Mouse (Mus musculus): ENCODE data around the gene Prkci. TPM values are rescaled to one million over a fixed set of nuclear protein-coding genes. Genes with fewer than 3 reads are reported as not detected.
A peak's percentile ranks its signal among the peaks of the same experiment; 100 is the strongest.

The Prkci gene
- polyA plus RNA-seq, 1 experiment from 2014 or later: 38.8 TPM

GRCm38 (mm10) chr3:31060745-31061102, 65.2 kb downstream of the Prkci start:
- H3K9ac ChIP-seq (ENCODE audit: low read depth, low read length): no peak overlapping the region
- no peak for ATAC-seq (ENCODE audit: low read depth)
- DNase-seq (ENCODE audit: low spot score): no peak
- no peaks in the 10 kb centered on the region for H3K9me3 ChIP-seq (ENCODE audit: control insufficient read depth, low read length)
- no peaks in the 10 kb centered on the region for H3K4me1 ChIP-seq (ENCODE audit: control insufficient read depth, insufficient read depth, low read length)
- no peak overlapping the region for H3K4me2 ChIP-seq (ENCODE audit: low read depth, low read length)
- H3K36me3 ChIP-seq (ENCODE audit: control insufficient read depth, insufficient read depth, low read length): no peaks in the 10 kb centered on the region
- H3K27me3 ChIP-seq (replicated peaks; ENCODE audit: control insufficient read depth, insufficient read depth, low read length): no peaks in the 10 kb centered on the region
- H3K4me3 ChIP-seq (ENCODE audit: low read depth, low read length): no peak overlapping the region
- H3K27ac ChIP-seq (replicated peaks; ENCODE audit: low read depth, low read length): no peak overlapping the region
- 77% methylated on average over 8 of the region's 8 CpGs for WGBS

- 43% methylated on average over 20 of the region's 20 CpGs for WGBS
- Histone ChIP-seq H3K4me2 (ENCODE audit: low read depth, low read length) (no peak overlapping the region), H3K36me3 (ENCODE audit: control insufficient read depth, insufficient read depth, low read length) (no peaks in the 10 kb centered on the region), H3K9me3 (ENCODE audit: control insufficient read depth, low read length) (no peaks in the 10 kb centered on the region), H3K4me3 (ENCODE audit: low read depth, low read length) (no peak overlapping the region), H3K9ac (ENCODE audit: low read depth, low read length) (no peak overlapping the region), H3K27ac (replicated peaks; ENCODE audit: low read depth, low read length) (no peak overlapping the region), H3K27me3 (replicated peaks; ENCODE audit: control insufficient read depth, insufficient read depth, low read length) (no peaks in the 10 kb centered on the region), H3K4me1 (ENCODE audit: control insufficient read depth, insufficient read depth, low read length) (no peaks in the 10 kb centered on the region)
- DNase-seq (ENCODE audit: low spot score): peak; percentile 69
- ATAC-seq (ENCODE audit: low read depth): no peak
Measured at GRCm38 (mm10) chr3:31061103-31061785, 65.7 kb downstream of the Prkci start.

- no peak overlapping the region for H3K4me3 ChIP-seq (ENCODE audit: low read depth, low read length)
- no peaks in the 10 kb centered on the region for H3K27me3 ChIP-seq (replicated peaks; ENCODE audit: control insufficient read depth, insufficient read depth, low read length)
- H3K4me2 ChIP-seq (ENCODE audit: low read depth, low read length): no peak overlapping the region
- WGBS: 79% methylated on average over 4 of the region's 4 CpGs
- H3K9ac ChIP-seq (ENCODE audit: low read depth, low read length): no peak overlapping the region
- DNase-seq (ENCODE audit: low spot score): no peak
- H3K27ac ChIP-seq (replicated peaks; ENCODE audit: low read depth, low read length): no peak overlapping the region
- H3K9me3 ChIP-seq (ENCODE audit: control insufficient read depth, low read length): no peaks in the 10 kb centered on the region
- no peaks in the 10 kb centered on the region for H3K36me3 ChIP-seq (ENCODE audit: control insufficient read depth, insufficient read depth, low read length)
- no peaks in the 10 kb centered on the region for H3K4me1 ChIP-seq (ENCODE audit: control insufficient read depth, insufficient read depth, low read length)
- no peak for ATAC-seq (ENCODE audit: low read depth)
Measured at GRCm38 (mm10) chr3:31061786-31062120, 66.2 kb downstream of the Prkci start.

- DNase-seq (ENCODE audit: low spot score): no peak
- Histone ChIP-seq H3K4me3 (ENCODE audit: low read depth, low read length) (no peak overlapping the region), H3K4me1 (ENCODE audit: control insufficient read depth, insufficient read depth, low read length) (no peaks in the 10 kb centered on the region), H3K4me2 (ENCODE audit: low read depth, low read length) (no peak overlapping the region), H3K27me3 (replicated peaks; ENCODE audit: control insufficient read depth, insufficient read depth, low read length) (no peaks in the 10 kb centered on the region), H3K9ac (ENCODE audit: low read depth, low read length) (no peak overlapping the region), H3K9me3 (ENCODE audit: control insufficient read depth, low read length) (no peaks in the 10 kb centered on the region), H3K36me3 (ENCODE audit: control insufficient read depth, insufficient read depth, low read length) (no peaks in the 10 kb centered on the region), H3K27ac (replicated peaks; ENCODE audit: low read depth, low read length) (no peak overlapping the region)
- WGBS: 88% methylated on average over 7 of the region's 7 CpGs
- no peak for ATAC-seq (ENCODE audit: low read depth)
Measured at GRCm38 (mm10) chr3:31062325-31062724, 66.8 kb downstream of the Prkci start.

GRCm38 (mm10) chr3:31068482-31068881, 72.9 kb downstream of the Prkci start:
- DNase-seq (ENCODE audit: low spot score) (no peak), ATAC-seq (ENCODE audit: low read depth) (no peak)
- Histone ChIP-seq H3K9me3 (ENCODE audit: control insufficient read depth, low read length) (no peaks in the 10 kb centered on the region), H3K4me2 (ENCODE audit: low read depth, low read length) (no peak overlapping the region), H3K27me3 (replicated peaks; ENCODE audit: control insufficient read depth, insufficient read depth, low read length) (no peaks in the 10 kb centered on the region), H3K4me3 (ENCODE audit: low read depth, low read length) (no peak overlapping the region), H3K27ac (replicated peaks; ENCODE audit: low read depth, low read length) (no peak overlapping the region), H3K9ac (ENCODE audit: low read depth, low read length) (no peak overlapping the region), H3K4me1 (ENCODE audit: control insufficient read depth, insufficient read depth, low read length) (no peaks in the 10 kb centered on the region), H3K36me3 (ENCODE audit: control insufficient read depth, insufficient read depth, low read length) (no peaks in the 10 kb centered on the region)
- 77% methylated on average over 7 of the region's 7 CpGs for WGBS

- Histone ChIP-seq H3K4me1 (ENCODE audit: control insufficient read depth, insufficient read depth, low read length) (no peaks in the 10 kb centered on the region), H3K9ac (ENCODE audit: low read depth, low read length) (no peak overlapping the region), H3K4me2 (ENCODE audit: low read depth, low read length) (peak overlapping the region; percentile 24; the same call in 1 of the 2 replicates), H3K27me3 (replicated peaks; ENCODE audit: control insufficient read depth, insufficient read depth, low read length) (no peaks in the 10 kb centered on the region), H3K36me3 (ENCODE audit: control insufficient read depth, insufficient read depth, low read length) (no peaks in the 10 kb centered on the region), H3K4me3 (ENCODE audit: low read depth, low read length) (no peak overlapping the region), H3K27ac (replicated peaks; ENCODE audit: low read depth, low read length) (no peak overlapping the region), H3K9me3 (ENCODE audit: control insufficient read depth, low read length) (no peaks in the 10 kb centered on the region)
- ATAC-seq (ENCODE audit: low read depth) (peak; percentile 79; the same call in 1 of the 2 replicates), DNase-seq (ENCODE audit: low spot score) (peak; percentile 39)
- WGBS: 70% methylated on average over 14 of the region's 14 CpGs
Measured at GRCm38 (mm10) chr3:31071804-31072203, 76.3 kb downstream of the Prkci start.

GRCm38 (mm10) chr3:31075808-31076207, 80.3 kb downstream of the Prkci start:
- ATAC-seq (ENCODE audit: low read depth) (no peak), DNase-seq (ENCODE audit: low spot score) (no peak)
- no peaks in the 10 kb centered on the region for H3K27me3 ChIP-seq (replicated peaks; ENCODE audit: control insufficient read depth, insufficient read depth, low read length)
- no peak overlapping the region for H3K4me2 ChIP-seq (ENCODE audit: low read depth, low read length)
- WGBS: 48% methylated on average over 11 of the region's 11 CpGs
- no peaks in the 10 kb centered on the region for H3K9me3 ChIP-seq (ENCODE audit: control insufficient read depth, low read length)
- no peaks in the 10 kb centered on the region for H3K4me1 ChIP-seq (ENCODE audit: control insufficient read depth, insufficient read depth, low read length)
- no peaks in the 10 kb centered on the region for H3K36me3 ChIP-seq (ENCODE audit: control insufficient read depth, insufficient read depth, low read length)
- H3K9ac ChIP-seq (ENCODE audit: low read depth, low read length): no peak overlapping the region
- H3K4me3 ChIP-seq (ENCODE audit: low read depth, low read length): no peak overlapping the region
- H3K27ac ChIP-seq (replicated peaks; ENCODE audit: low read depth, low read length): no peak overlapping the region

GRCm38 (mm10) chr3:31077068-31077703, 81.6 kb downstream of the Prkci start:
- no peak overlapping the region for H3K4me3 ChIP-seq (ENCODE audit: low read depth, low read length)
- no peaks in the 10 kb centered on the region for H3K27me3 ChIP-seq (replicated peaks; ENCODE audit: control insufficient read depth, insufficient read depth, low read length)
- no peak for DNase-seq (ENCODE audit: low spot score)
- no peak overlapping the region for H3K9ac ChIP-seq (ENCODE audit: low read depth, low read length)
- no peak overlapping the region for H3K27ac ChIP-seq (replicated peaks; ENCODE audit: low read depth, low read length)
- 76% methylated on average over 6 of the region's 6 CpGs for WGBS
- no peaks in the 10 kb centered on the region for H3K4me1 ChIP-seq (ENCODE audit: control insufficient read depth, insufficient read depth, low read length)
- no peaks in the 10 kb centered on the region for H3K9me3 ChIP-seq (ENCODE audit: control insufficient read depth, low read length)
- H3K36me3 ChIP-seq (ENCODE audit: control insufficient read depth, insufficient read depth, low read length): no peaks in the 10 kb centered on the region
- H3K4me2 ChIP-seq (ENCODE audit: low read depth, low read length): no peak overlapping the region
- no peak for ATAC-seq (ENCODE audit: low read depth)

- H3K9ac ChIP-seq (ENCODE audit: low read depth, low read length): no peak overlapping the region
- H3K27ac ChIP-seq (replicated peaks; ENCODE audit: low read depth, low read length): no peak overlapping the region
- H3K4me2 ChIP-seq (ENCODE audit: low read depth, low read length): no peak overlapping the region
- ATAC-seq (ENCODE audit: low read depth) (no peak), DNase-seq (ENCODE audit: low spot score) (no peak)
- no peak overlapping the region for H3K4me3 ChIP-seq (ENCODE audit: low read depth, low read length)
- no peaks in the 10 kb centered on the region for H3K27me3 ChIP-seq (replicated peaks; ENCODE audit: control insufficient read depth, insufficient read depth, low read length)
- H3K36me3 ChIP-seq (ENCODE audit: control insufficient read depth, insufficient read depth, low read length): no peaks in the 10 kb centered on the region
- 0 out of 2 replicates have a peak, but pooled peaks cover 7% of the 10 kb centered on the region for H3K4me1 ChIP-seq (ENCODE audit: control insufficient read depth, insufficient read depth, low read length)
- H3K9me3 ChIP-seq (ENCODE audit: control insufficient read depth, low read length): no peaks in the 10 kb centered on the region
- 75% methylated on average over 10 of the region's 10 CpGs for WGBS
Measured at GRCm38 (mm10) chr3:31079450-31079849, 83.9 kb downstream of the Prkci start.
